Mouse (Mus musculus) fibroblast of lung, adult 2 months (primary cell): ENCODE measurements around the gene Lce1l.
"Not testable (repeated sequence)": the region's sequence is repeated elsewhere in the genome, so short reads cannot be mapped to it uniquely, and the experiment has no call there.

ENCODE experiments used
- DNase-seq: peaks from one replicate; pipeline ENCODE4 v3.0.0-alpha.2; 2011; ENCODE audit warnings: low read depth

The Lce1l gene

DNA sequence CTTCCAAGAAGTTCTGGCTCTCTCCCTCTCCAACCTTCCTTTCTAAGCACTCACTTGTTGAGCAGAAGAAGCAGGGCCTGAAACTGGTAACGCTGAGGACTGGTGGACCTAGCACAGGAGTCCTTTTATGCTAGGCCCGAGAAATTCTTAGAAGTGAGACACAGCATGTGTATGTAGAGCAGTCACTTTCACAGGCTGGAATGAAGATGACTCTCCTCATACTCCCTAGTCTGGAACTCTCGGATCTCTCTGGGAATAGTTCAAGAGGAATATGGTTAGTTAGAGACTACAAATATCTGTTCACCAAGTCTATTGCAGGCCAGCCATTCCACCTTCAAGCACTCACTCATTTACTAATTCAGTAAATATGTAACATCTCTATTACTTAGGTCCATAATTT is at the start of gene Lce1l:
Gene Lce1l, minus strand, starts transcription at position 101 of the 400 bp plus-strand sequence.
- DNase-seq = no peak

DNA sequence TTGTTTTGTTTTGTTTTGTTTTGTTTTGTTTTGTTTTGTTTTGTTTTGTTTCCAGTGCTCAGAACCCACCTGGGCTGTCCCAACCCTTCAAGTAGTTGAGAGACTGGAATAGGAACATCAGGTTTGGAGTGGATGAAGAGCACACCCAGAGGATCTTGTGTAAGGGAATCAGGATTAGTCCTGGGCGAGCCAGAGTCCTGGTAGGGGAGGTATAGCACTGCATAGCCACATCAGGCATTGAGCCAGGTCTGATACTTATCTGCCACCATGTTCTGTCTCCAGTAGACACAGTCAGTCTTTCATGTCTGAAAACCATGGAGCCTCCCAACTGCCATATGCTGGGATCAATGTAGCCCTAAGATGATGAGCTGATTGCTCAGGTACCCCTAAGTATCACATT is 43.4 kb upstream of the Lce1l start:
- DNase-seq = no peak

DNA sequence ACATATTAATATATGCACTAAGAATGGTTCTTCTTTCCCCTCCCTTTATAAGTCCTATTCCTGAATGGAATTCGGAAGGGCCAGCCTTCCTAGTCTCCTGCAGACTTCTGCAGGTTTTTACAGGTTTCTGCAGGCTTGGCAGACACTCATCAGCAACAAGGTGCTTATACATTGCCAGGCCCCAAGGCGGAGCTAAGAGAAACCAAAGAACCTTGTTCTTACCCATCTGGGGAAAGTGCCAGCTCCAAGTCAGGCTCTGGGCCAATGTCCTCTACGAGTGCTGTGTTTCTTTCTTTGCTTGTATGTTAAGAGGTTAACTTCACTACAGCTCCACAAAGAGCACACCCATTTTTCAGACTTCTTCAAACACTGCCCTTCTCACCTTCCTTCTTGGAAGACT is 43.0 kb upstream of the Lce1l start:
- no peak for DNase-seq

DNA sequence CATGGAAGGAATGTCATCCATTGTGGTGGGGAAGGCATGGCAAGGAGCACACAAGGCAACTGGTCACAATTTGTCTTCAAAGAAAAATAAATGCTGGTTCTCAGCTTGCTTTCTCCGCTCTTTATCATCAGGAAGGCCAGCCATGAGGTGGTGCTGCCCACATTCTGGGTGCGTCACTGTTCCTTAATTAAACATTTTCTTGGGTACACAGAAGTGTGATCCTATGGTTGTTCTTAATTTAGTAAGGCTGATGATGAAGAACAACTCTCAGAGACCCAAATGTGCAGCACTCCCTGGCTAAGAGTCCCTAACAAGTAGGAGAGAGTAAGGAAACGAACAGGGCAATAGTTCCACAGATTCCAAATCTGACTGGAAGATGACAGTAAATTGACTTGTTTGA is 23.1 kb upstream of the Lce1l start:
- no peak for DNase-seq

DNA sequence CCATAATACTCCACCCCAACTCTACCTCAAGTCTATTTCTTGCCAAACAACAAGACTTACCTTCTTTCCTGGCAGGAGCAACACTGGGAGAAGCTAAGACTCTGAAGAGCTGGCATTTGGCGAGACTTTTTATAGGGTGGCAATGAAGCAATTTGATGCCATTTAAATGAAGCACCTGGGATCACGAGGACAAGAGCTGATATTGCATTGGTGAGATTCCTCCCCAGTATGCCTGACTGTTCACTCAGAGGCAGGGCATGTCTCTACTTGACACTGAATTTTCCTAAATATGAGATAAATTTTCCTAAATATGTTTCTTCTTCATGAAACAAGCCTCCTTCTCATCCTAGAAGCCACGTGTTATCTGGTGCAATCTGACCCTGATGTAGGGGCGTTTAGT is 19.0 kb upstream of the Lce1l start, which contains the start of gene 2310050C09Rik:
Gene 2310050C09Rik, minus strand, starts transcription at position 101 of the 400 bp plus-strand sequence.
- no peak for DNase-seq

DNA sequence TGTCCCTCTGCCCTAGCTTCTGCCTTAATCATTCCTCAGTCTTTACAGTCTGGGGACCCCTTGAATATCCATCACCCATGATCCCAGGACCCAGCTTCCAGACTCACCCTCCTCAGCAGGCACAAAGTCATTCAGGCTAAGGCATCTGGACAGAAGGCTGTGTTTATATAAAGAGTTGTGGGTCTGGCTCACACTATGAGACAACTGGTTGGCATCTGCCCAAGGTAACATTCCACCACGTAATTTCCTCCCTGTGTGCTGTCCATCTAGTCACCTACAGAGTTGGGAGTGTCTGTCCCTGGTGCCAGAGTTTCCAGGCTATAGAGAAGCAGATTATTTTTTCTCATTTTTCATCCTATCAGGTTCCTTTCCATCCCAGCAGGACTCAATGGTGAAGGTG is 24.0 kb downstream of the Lce1l start, which contains the start of gene Kprp:
Gene Kprp, minus strand, starts transcription at position 140 of the 400 bp plus-strand sequence.
- no peak for DNase-seq

DNA sequence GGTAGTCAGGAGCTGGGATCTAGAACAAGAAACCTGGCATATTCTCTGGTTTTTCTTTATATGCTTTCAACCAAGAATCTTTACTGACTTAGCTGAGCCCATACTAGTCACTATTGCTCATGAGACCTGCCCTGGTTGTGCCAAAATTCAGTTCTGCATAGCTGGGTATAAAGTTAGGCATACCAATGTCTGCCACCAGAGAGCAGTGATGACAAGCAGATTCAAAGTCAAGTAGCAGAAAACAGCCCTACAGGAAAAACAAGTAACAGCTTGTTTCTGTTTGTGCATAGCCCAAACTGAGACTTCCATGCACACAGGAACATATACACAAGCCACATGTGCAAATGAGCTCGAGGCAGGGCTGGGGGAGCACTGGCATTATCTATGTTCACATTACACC is 25.3 kb downstream of the Lce1l start:
- DNase-seq = no peak

DNA sequence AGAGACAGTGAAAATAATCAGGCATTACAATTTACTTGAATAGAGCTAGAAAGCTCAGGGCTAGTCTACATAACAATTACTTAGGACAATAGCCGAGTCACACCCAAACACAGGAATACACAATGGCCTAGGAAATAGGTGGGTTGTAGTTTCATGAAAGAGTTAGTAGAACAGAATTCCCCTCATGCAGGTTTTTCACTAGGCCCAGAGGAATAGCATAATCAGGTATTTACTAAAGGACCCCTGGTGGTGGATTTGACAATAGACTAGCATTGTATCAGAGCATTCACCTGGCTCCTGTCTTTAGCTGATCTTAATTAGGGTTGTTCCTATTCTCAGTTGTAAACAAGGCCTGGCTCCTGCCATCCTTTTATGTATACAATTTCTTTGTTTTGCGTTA is 35.0 kb downstream of the Lce1l start:
- not testable (repeated sequence) for DNase-seq

DNA sequence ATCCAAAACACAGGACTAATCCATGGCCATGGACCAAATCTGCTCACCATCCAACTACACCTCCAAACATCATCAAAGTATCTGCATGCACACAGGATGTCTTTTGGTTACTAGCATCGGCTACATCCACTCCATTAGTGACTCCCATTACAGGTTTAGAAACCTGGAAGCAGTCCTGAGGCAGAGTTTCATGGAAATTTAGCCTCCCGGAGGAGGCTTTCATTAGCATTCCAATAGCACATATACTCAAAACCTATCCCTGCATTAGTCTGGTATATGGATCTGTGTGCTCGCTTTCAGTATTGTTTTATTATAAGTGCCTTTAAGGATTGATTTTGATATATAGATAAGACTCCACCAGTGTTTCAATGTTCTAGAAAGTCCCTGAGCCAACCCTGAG is 35.5 kb downstream of the Lce1l start:
- DNase-seq = no peak

DNA sequence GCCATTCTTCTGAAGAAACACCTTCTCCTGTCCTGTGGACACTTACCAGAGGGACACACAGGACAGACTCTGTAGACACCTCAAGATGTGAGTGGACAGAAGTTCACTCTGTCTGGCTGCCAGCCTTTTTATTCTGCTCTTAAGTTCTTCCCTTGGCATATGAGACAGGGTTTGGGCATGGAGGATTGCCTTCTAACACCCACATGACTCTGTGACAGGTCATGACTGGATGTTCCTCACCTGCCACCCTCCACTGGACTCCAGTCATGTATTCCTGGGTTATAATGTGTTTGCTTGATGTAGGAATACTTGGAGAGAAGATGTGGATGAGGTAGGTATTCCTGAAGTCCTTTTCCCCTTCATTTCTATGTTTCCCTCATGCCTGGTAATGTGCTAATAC is 43.3 kb downstream of the Lce1l start, which contains the start of gene Lce1k:
Gene Lce1k, minus strand, starts transcription at position 101 of the 400 bp plus-strand sequence.
- no peak for DNase-seq
